Mouse (Mus musculus): Measurements from ENCODE around the gene Il23r. TPM values are rescaled to one million over a fixed set of nuclear protein-coding genes. Genes with fewer than 3 reads are reported as not detected.

Gene Il23r
- 0.10 and 0.37 TPM in 2 replicates for polyA plus RNA-seq (2015; fragmentation: Nextera tagmentation; extraction: Ambion mirVana)

- Histone ChIP-seq H3K36me3 (ENCODE audit: control insufficient read depth, insufficient read depth, low read length) (no peaks in the 10 kb centered on the region), H3K9ac (ENCODE audit: low read depth, low read length) (no peak within 1 kb of the TSS), H3K4me3 (ENCODE audit: low read length) (no peak within 1 kb of the TSS), H3K4me2 (ENCODE audit: low read depth, low read length) (no peak within 1 kb of the TSS), H3K27me3 (replicated peaks; ENCODE audit: control insufficient read depth, insufficient read depth, low read length) (no peaks in the 10 kb centered on the region), H3K9me3 (ENCODE audit: control insufficient read depth, low read length) (no peaks in the 10 kb centered on the region), H3K27ac (ENCODE audit: low read length) (no peak within 1 kb of the TSS), H3K4me1 (ENCODE audit: control insufficient read depth, insufficient read depth, low read length) (no peaks in the 10 kb centered on the region)
- no peak for ATAC-seq
- 76% methylated on average over 2 of the region's 2 CpGs for WGBS
These were observed at the start of gene Il23r for GRCm38 (mm10) chr6:67491755-67492154. TSS of gene Il23r (minus strand) at chr6:67491855.

- peak; percentile 58 for ATAC-seq
- peak within 1 kb of the TSS; percentile 78 for H3K4me2 ChIP-seq (ENCODE audit: low read depth, low read length)
- no peaks in the 10 kb centered on the region for H3K9me3 ChIP-seq (ENCODE audit: control insufficient read depth, low read length)
- no peaks in the 10 kb centered on the region for H3K36me3 ChIP-seq (ENCODE audit: control insufficient read depth, insufficient read depth, low read length)
- peaks cover 12% of the 10 kb centered on the region for H3K4me1 ChIP-seq (ENCODE audit: control insufficient read depth, insufficient read depth, low read length)
- WGBS = 4% methylated on average over 8 of the region's 8 CpGs
- peak within 1 kb of the TSS; percentile 47 for H3K4me3 ChIP-seq (ENCODE audit: low read length)
- peak within 1 kb of the TSS; percentile 37; the same call in 1 of the 2 replicates for H3K9ac ChIP-seq (ENCODE audit: low read depth, low read length)
- H3K27ac ChIP-seq (ENCODE audit: low read length) = no peak within 1 kb of the TSS
- peaks cover 38% of the 10 kb centered on the region for H3K27me3 ChIP-seq (replicated peaks; ENCODE audit: control insufficient read depth, insufficient read depth, low read length)
These were observed 44.1 kb upstream of the Il23r start, which contains the start of gene Tacstd2 for GRCm38 (mm10) chr6:67535777-67536054. TSS of gene Tacstd2 (minus strand) at chr6:67535796.

- Histone ChIP-seq H3K9ac (ENCODE audit: low read depth, low read length) (peak overlapping the region; percentile 37; the same call in 1 of the 2 replicates), H3K4me3 (ENCODE audit: low read length) (peak overlapping the region; percentile 47), H3K36me3 (ENCODE audit: control insufficient read depth, insufficient read depth, low read length) (no peaks in the 10 kb centered on the region), H3K27me3 (replicated peaks; ENCODE audit: control insufficient read depth, insufficient read depth, low read length) (peaks cover 38% of the 10 kb centered on the region), H3K4me2 (ENCODE audit: low read depth, low read length) (peak overlapping the region; percentile 78), H3K27ac (ENCODE audit: low read length) (no peak overlapping the region), H3K4me1 (ENCODE audit: control insufficient read depth, insufficient read depth, low read length) (peaks cover 12% of the 10 kb centered on the region), H3K9me3 (ENCODE audit: control insufficient read depth, low read length) (no peaks in the 10 kb centered on the region)
- ATAC-seq = peak; percentile 36
- WGBS = under 1% methylated on average over 62 of the region's 62 CpGs
These were observed 43.5 kb upstream of the Il23r start for GRCm38 (mm10) chr6:67535005-67535776.

- no peaks in the 10 kb centered on the region for H3K9me3 ChIP-seq (ENCODE audit: control insufficient read depth, low read length)
- peaks cover 38% of the 10 kb centered on the region for H3K27me3 ChIP-seq (replicated peaks; ENCODE audit: control insufficient read depth, insufficient read depth, low read length)
- H3K36me3 ChIP-seq (ENCODE audit: control insufficient read depth, insufficient read depth, low read length) = no peaks in the 10 kb centered on the region
- peak overlapping the region; percentile 78 for H3K4me2 ChIP-seq (ENCODE audit: low read depth, low read length)
- WGBS = 8% methylated on average over 31 of the region's 31 CpGs
- ATAC-seq = no peak
- H3K4me1 ChIP-seq (ENCODE audit: control insufficient read depth, insufficient read depth, low read length) = peaks cover 12% of the 10 kb centered on the region
- H3K4me3 ChIP-seq (ENCODE audit: low read length) = peak overlapping the region; percentile 47
- H3K9ac ChIP-seq (ENCODE audit: low read depth, low read length) = no peak overlapping the region
- no peak overlapping the region for H3K27ac ChIP-seq (ENCODE audit: low read length)
These were observed 42.7 kb upstream of the Il23r start for GRCm38 (mm10) chr6:67534191-67535004.

GRCm38 (mm10) chr6:67532665-67533440, 41.2 kb upstream of the Il23r start:
- WGBS = 9% methylated on average over 29 of the region's 29 CpGs
- H3K27ac ChIP-seq (ENCODE audit: low read length) = no peak overlapping the region
- H3K27me3 ChIP-seq (replicated peaks; ENCODE audit: control insufficient read depth, insufficient read depth, low read length) = peaks cover 38% of the 10 kb centered on the region
- peak; percentile 75 for ATAC-seq
- H3K9ac ChIP-seq (ENCODE audit: low read depth, low read length) = no peak overlapping the region; the same call in 1 of the 2 replicates
- H3K4me1 ChIP-seq (ENCODE audit: control insufficient read depth, insufficient read depth, low read length) = peaks cover 12% of the 10 kb centered on the region
- H3K9me3 ChIP-seq (ENCODE audit: control insufficient read depth, low read length) = no peaks in the 10 kb centered on the region
- H3K36me3 ChIP-seq (ENCODE audit: control insufficient read depth, insufficient read depth, low read length) = no peaks in the 10 kb centered on the region
- peak overlapping the region; percentile 29 for H3K4me2 ChIP-seq (ENCODE audit: low read depth, low read length)
- no peak overlapping the region for H3K4me3 ChIP-seq (ENCODE audit: low read length)

- no peak overlapping the region for H3K4me3 ChIP-seq (ENCODE audit: low read length)
- 60% methylated on average over 7 of the region's 7 CpGs for WGBS
- H3K9me3 ChIP-seq (ENCODE audit: control insufficient read depth, low read length) = no peaks in the 10 kb centered on the region
- H3K27me3 ChIP-seq (replicated peaks; ENCODE audit: control insufficient read depth, insufficient read depth, low read length) = peaks cover 37% of the 10 kb centered on the region
- H3K36me3 ChIP-seq (ENCODE audit: control insufficient read depth, insufficient read depth, low read length) = no peaks in the 10 kb centered on the region
- peaks cover 12% of the 10 kb centered on the region for H3K4me1 ChIP-seq (ENCODE audit: control insufficient read depth, insufficient read depth, low read length)
- H3K9ac ChIP-seq (ENCODE audit: low read depth, low read length) = no peak overlapping the region
- ATAC-seq = no peak
- H3K27ac ChIP-seq (ENCODE audit: low read length) = no peak overlapping the region
- H3K4me2 ChIP-seq (ENCODE audit: low read depth, low read length) = no peak overlapping the region
These were observed 40.1 kb upstream of the Il23r start for GRCm38 (mm10) chr6:67531822-67532162.

- Histone ChIP-seq H3K4me2 (ENCODE audit: low read depth, low read length) (no peak overlapping the region), H3K9ac (ENCODE audit: low read depth, low read length) (no peak overlapping the region), H3K36me3 (ENCODE audit: control insufficient read depth, insufficient read depth, low read length) (no peaks in the 10 kb centered on the region), H3K4me3 (ENCODE audit: low read length) (no peak overlapping the region), H3K4me1 (ENCODE audit: control insufficient read depth, insufficient read depth, low read length) (peaks cover 12% of the 10 kb centered on the region), H3K9me3 (ENCODE audit: control insufficient read depth, low read length) (no peaks in the 10 kb centered on the region), H3K27ac (ENCODE audit: low read length) (no peak overlapping the region), H3K27me3 (replicated peaks; ENCODE audit: control insufficient read depth, insufficient read depth, low read length) (peaks cover 35% of the 10 kb centered on the region)
- 56% methylated on average over 9 of the region's 9 CpGs for WGBS
- no peak for ATAC-seq
These were observed 39.6 kb upstream of the Il23r start for GRCm38 (mm10) chr6:67530992-67531821.

GRCm38 (mm10) chr6:67526356-67526755, 34.7 kb upstream of the Il23r start:
- no peak overlapping the region for H3K4me3 ChIP-seq (ENCODE audit: low read length)
- H3K9me3 ChIP-seq (ENCODE audit: control insufficient read depth, low read length) = no peaks in the 10 kb centered on the region
- no peaks in the 10 kb centered on the region for H3K36me3 ChIP-seq (ENCODE audit: control insufficient read depth, insufficient read depth, low read length)
- H3K27me3 ChIP-seq (replicated peaks; ENCODE audit: control insufficient read depth, insufficient read depth, low read length) = no peaks in the 10 kb centered on the region
- H3K4me2 ChIP-seq (ENCODE audit: low read depth, low read length) = no peak overlapping the region
- no peaks in the 10 kb centered on the region for H3K4me1 ChIP-seq (ENCODE audit: control insufficient read depth, insufficient read depth, low read length)
- no peak overlapping the region for H3K9ac ChIP-seq (ENCODE audit: low read depth, low read length)
- 0 out of 2 replicates have a peak overlapping the region, but pooled peaks have one; percentile 41 for H3K27ac ChIP-seq (ENCODE audit: low read length)
- WGBS = 66% methylated on average over 5 of the region's 5 CpGs
- ATAC-seq = peak; percentile 97
